Mouse (Mus musculus) limb, embryonic 11.5 days (tissue): Measurements from ENCODE around the gene Cadps. TPM values are rescaled to one million over a fixed set of nuclear protein-coding genes. Genes with fewer than 3 reads are reported as not detected.
A peak's percentile ranks its signal among the peaks of the same experiment; 100 is the strongest.

Experiments used
- ATAC-seq: fragments of 200-750 bp; cut with Nextera tagmentation; 2 replicates; pipeline ENCODE4 v1.8.0; 2017; ENCODE audit warnings: low read depth; ENCODE audit not compliant: insufficient number of reproducible peaks, low FRiP score, low TSS enrichment
- DNase-seq: peaks from one replicate; pipeline ENCODE4 v3.0.0-alpha.2; 2015; ENCODE audit warnings: low spot score
- H3K27ac ChIP-seq: fragments of 300-500 bp; sonication (generic); replicated peaks from 2 replicates; pipeline ENCODE4 v1.5.1; 2014; ENCODE audit warnings: low read depth, mild to moderate bottlenecking, low read length
- H3K27me3 ChIP-seq: fragments of 300-500 bp; sonication (generic); 2 replicates; pipeline ENCODE4 v1.6.1; 2014; ENCODE audit warnings: mild to moderate bottlenecking, low read length, mixed read lengths; ENCODE audit not compliant: control insufficient read depth, insufficient read depth
- H3K36me3 ChIP-seq: fragments of 300-500 bp; sonication (generic); 2 replicates; pipeline ENCODE4 v1.6.1; 2014; ENCODE audit warnings: mild to moderate bottlenecking, low read length, moderate library complexity, mixed read lengths; ENCODE audit not compliant: control insufficient read depth, insufficient read depth
- H3K4me1 ChIP-seq: fragments of 300-500 bp; sonication (generic); 2 replicates; pipeline ENCODE4 v1.6.1; 2014; ENCODE audit warnings: low read length, mixed read lengths; ENCODE audit not compliant: control insufficient read depth, insufficient read depth
- H3K4me2 ChIP-seq: fragments of 300-500 bp; sonication (generic); 2 replicates; pipeline ENCODE4 v1.6.1; 2014; ENCODE audit warnings: low read depth, mild to moderate bottlenecking, moderate library complexity; ENCODE audit not compliant: severe bottlenecking
- H3K4me3 ChIP-seq: fragments of 300-500 bp; sonication (generic); 2 replicates; pipeline ENCODE4 v1.5.1; 2014; ENCODE audit warnings: low read depth, low read length
- H3K9ac ChIP-seq: fragments of 300-500 bp; sonication (generic); 2 replicates; pipeline ENCODE4 v1.6.1; 2014; ENCODE audit warnings: mild to moderate bottlenecking, low read length
- H3K9me3 ChIP-seq: fragments of 300-500 bp; sonication (generic); 2 replicates; pipeline ENCODE4 v1.6.1; 2016; ENCODE audit warnings: low read length; ENCODE audit not compliant: control insufficient read depth
- WGBS: fragments of 180-500 bp; shearing (Covaris S2); extraction: QIAGEN DNeasy Blood & Tissue Kit; methylation state at CpG from one replicate; pipeline ENCODE4 v1.1.7; 2014; 5-methylcytosine and 5-hydroxymethylcytosine counted together
- polyA plus RNA-seq: library from polyadenylated mRNA; unstranded; fragments of >200 nt; fragmentation: Nextera tagmentation; extraction: Ambion mirVana; gene quantifications from 2 replicates; pipeline ENCODE4 v1.2.1, GENCODE M21; 2014

Cadps gene
- polyA plus RNA-seq, 1 experiment from 2014 or later: 0.36 TPM

DNA sequence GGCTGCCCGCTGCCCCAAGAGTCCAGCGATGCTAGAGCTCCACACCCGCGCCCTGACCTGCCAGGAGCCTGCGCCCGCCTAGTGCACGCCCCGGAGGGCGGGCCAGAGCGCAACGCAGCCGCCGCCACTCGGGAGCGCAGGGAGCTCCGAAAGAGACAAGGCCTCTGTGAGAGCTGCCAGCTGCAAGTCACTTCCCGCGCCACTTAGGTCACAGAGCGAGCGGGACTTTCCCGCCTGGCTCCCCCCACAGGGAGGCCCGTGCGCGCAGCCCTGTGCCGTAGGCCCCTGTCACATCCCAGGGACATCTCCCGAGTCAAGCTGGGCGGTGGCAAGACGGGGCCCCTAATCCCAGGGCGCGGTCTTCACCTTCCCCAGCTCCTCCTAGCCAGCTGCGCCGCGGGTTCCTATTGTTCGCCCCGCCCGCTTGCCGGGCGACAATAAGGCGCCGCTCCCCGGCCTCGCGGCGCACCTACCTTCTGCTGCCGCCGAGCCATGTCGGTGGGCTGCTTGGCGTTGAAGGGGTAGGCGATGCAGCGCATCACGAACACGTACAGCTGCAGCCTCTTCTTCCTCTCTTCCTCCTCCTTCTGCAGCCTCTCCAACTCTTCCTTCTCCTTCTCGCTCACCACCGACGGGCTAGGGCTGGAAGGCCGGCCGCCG, 918 bp downstream of the Cadps start:
- H3K9me3 ChIP-seq: no peaks in the 10 kb centered on the region
- 0 out of 2 replicates have a peak, but pooled peaks cover 5% of the 10 kb centered on the region for H3K4me1 ChIP-seq
- WGBS: under 1% methylated on average over 58 of the region's 58 CpGs
- H3K9ac ChIP-seq: peak overlapping the region; percentile 43; the same call in 1 of the 2 replicates
- H3K36me3 ChIP-seq: no peaks in the 10 kb centered on the region
- peaks cover 16% of the 10 kb centered on the region for H3K27me3 ChIP-seq
- no peak overlapping the region for H3K27ac ChIP-seq
- peak overlapping the region; percentile 51 for H3K4me3 ChIP-seq
- ATAC-seq: peak; percentile 76
- H3K4me2 ChIP-seq: peak overlapping the region; percentile 97
- peak; percentile 71 for DNase-seq

DNA sequence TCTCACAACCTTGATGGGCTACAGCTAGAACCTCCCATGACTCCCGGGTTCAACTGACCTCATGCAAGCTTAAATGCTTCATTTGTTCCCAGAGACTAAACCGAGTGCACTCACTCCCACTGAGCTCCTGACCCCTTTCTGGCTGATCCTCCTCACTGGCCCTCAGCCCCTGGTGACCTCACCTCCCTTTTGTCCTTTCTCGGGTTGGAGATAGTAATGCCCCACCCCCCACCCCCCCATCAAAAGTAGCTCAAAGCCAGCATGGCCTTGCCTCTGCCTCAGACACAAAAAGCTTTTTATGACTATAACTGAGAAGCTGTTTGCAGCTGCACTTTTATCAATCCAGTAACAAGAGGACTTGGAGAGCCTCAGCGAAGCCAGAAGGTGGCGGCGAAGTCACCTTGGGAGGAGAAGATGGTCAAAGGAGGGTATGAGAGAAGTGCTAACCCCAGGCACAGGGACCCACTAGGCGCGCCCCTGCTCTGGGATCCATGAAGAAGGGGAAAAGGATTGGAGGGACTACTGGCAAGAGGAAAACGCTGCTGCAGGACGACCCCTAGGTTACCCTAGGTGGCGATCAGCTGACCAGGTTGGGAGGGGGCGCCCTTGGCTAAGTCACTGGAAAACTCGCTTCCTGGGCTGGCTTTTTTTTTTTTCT, 1.6 kb downstream of the Cadps start:
- Histone ChIP-seq H3K27me3 (peaks cover 16% of the 10 kb centered on the region), H3K4me2 (peak overlapping the region; percentile 97), H3K36me3 (no peaks in the 10 kb centered on the region), H3K27ac (no peak overlapping the region), H3K9me3 (no peaks in the 10 kb centered on the region), H3K9ac (peak overlapping the region; percentile 43; the same call in 1 of the 2 replicates), H3K4me1 (0 out of 2 replicates have a peak, but pooled peaks cover 5% of the 10 kb centered on the region), H3K4me3 (peak overlapping the region; percentile 51)
- peak; percentile 63 for ATAC-seq
- 0% methylated on average over 12 of the region's 13 CpGs for WGBS
- DNase-seq: no peak

DNA sequence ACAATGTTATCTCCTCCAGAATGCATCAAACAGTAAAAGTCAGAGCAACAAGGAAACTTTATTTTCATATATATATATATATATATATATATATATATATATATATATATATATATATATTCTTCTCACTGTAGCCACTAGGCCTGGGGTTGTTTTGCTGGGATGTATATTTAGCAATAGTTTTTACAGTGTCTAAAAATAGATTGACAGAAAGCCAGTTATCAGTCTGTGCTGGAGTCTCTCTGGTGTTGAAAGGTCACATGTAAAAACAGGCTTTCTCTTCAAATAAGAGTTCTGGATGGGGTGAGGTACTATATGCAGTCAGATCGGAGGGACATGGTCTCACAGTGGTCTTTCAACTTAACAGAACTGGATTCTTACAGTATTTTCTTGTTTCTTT, 2.7 kb downstream of the Cadps start:
- no peak overlapping the region for H3K27ac ChIP-seq
- no peaks in the 10 kb centered on the region for H3K9me3 ChIP-seq
- no peak overlapping the region for H3K4me2 ChIP-seq
- H3K9ac ChIP-seq: no peak overlapping the region
- 0 out of 2 replicates have a peak, but pooled peaks cover 5% of the 10 kb centered on the region for H3K4me1 ChIP-seq
- ATAC-seq (no peak), DNase-seq (no peak)
- H3K36me3 ChIP-seq: no peaks in the 10 kb centered on the region
- WGBS: 79% methylated on average over 1 of the region's 1 CpGs
- H3K4me3 ChIP-seq: no peak overlapping the region
- H3K27me3 ChIP-seq: peaks cover 16% of the 10 kb centered on the region

- no peak overlapping the region for H3K4me3 ChIP-seq
- H3K27ac ChIP-seq: no peak overlapping the region
- H3K9me3 ChIP-seq: no peaks in the 10 kb centered on the region
- 0 out of 2 replicates have a peak, but pooled peaks cover 5% of the 10 kb centered on the region for H3K4me1 ChIP-seq
- no peaks in the 10 kb centered on the region for H3K36me3 ChIP-seq
- DNase-seq (no peak), ATAC-seq (no peak)
- 72% methylated on average over 1 of the region's 1 CpGs for WGBS
- no peak overlapping the region for H3K4me2 ChIP-seq
- peaks cover 14% of the 10 kb centered on the region for H3K27me3 ChIP-seq
- H3K9ac ChIP-seq: no peak overlapping the region
These were observed 4.4 kb downstream of the Cadps start for GRCm38 (mm10) chr14:12818442-12818841.

DNA sequence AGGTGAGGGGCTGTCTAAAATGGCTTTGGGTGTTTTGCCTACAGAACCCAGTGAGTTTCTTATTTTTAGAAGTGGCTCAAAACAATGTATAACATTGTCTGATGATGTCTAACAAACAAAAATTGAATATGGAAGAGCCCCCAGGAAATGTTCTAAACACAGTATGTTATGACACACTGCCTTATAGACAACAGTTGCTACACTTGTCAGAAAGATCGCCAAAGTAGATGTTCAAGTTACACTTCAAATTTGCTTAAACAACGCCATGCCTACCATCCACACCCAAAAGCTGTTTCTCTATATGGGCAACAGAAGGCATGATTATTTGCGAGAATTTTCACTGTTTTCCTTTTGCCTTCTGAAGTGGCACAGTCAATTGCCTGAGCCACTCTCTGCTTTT, 10.8 kb downstream of the Cadps start:
- Histone ChIP-seq H3K9ac (no peak overlapping the region), H3K9me3 (no peaks in the 10 kb centered on the region), H3K4me1 (no peaks in the 10 kb centered on the region), H3K4me2 (no peak overlapping the region), H3K27ac (no peak overlapping the region), H3K27me3 (no peaks in the 10 kb centered on the region), H3K36me3 (no peaks in the 10 kb centered on the region), H3K4me3 (no peak overlapping the region)
- DNase-seq (no peak), ATAC-seq (no peak)
- 89% methylated on average over 3 of the region's 3 CpGs for WGBS

- 81% methylated on average over 1 of the region's 1 CpGs for WGBS
- DNase-seq: no peak
- H3K27ac ChIP-seq: no peak overlapping the region
These were observed 19.9 kb downstream of the Cadps start for GRCm38 (mm10) chr14:12802995-12803394.

DNA sequence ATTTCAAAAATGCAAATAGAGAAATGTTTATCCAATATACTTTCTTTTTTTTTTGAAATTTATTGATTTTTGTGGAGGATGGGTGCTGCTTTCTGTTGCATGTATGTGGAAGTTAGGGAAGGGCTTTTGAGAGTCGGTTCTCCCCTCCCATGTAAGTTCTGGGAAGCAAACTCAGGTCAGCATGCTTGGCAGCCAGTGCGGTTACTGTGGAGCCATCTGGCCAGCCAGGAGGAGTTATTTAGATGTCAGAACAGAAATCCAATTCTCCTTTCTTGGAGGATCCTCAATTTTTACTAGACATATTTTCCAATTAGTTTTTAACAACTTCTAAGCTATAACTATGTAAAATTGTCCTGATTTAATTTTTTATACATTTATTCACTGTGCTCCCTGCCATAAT, 21.8 kb downstream of the Cadps start:
- Histone ChIP-seq H3K9me3 (no peaks in the 10 kb centered on the region), H3K4me1 (no peaks in the 10 kb centered on the region), H3K27me3 (no peaks in the 10 kb centered on the region), H3K27ac (no peak overlapping the region), H3K4me2 (no peak overlapping the region), H3K9ac (no peak overlapping the region), H3K4me3 (no peak overlapping the region), H3K36me3 (no peaks in the 10 kb centered on the region)
- no peak for ATAC-seq
- no peak for DNase-seq
- 84% methylated on average over 2 of the region's 2 CpGs for WGBS

More at GRCm38 (mm10) chr14:12802995-12803394, 19.9 kb downstream of the Cadps start:
- H3K9ac ChIP-seq: no peak overlapping the region
- no peaks in the 10 kb centered on the region for H3K27me3 ChIP-seq
- no peak overlapping the region for H3K4me3 ChIP-seq
- H3K4me1 ChIP-seq: no peaks in the 10 kb centered on the region
- H3K4me2 ChIP-seq: no peak overlapping the region
- no peak for ATAC-seq
- no peaks in the 10 kb centered on the region for H3K9me3 ChIP-seq
- no peaks in the 10 kb centered on the region for H3K36me3 ChIP-seq

- H3K4me2 ChIP-seq: no peak overlapping the region
- H3K27me3 ChIP-seq: no peaks in the 10 kb centered on the region
- H3K4me3 ChIP-seq: no peak overlapping the region
- no peaks in the 10 kb centered on the region for H3K36me3 ChIP-seq
- DNase-seq (no peak), ATAC-seq (no peak)
- H3K4me1 ChIP-seq: no peaks in the 10 kb centered on the region
- no peak overlapping the region for H3K9ac ChIP-seq
- H3K9me3 ChIP-seq: no peaks in the 10 kb centered on the region
- no peak overlapping the region for H3K27ac ChIP-seq
These were observed 24.0 kb downstream of the Cadps start for GRCm38 (mm10) chr14:12798926-12799325.
